Mouse (Mus musculus) neural tube, embryonic 15.5 days (tissue): ENCODE results near the gene Peak1. TPM values are rescaled to one million over a fixed set of nuclear protein-coding genes. Genes with fewer than 3 reads are reported as not detected.

Source experiments
- ATAC-seq: fragments of 200-750 bp; cut with Nextera tagmentation; 2 replicates; pipeline ENCODE4 v1.8.0; 2017; ENCODE audit warnings: mild to moderate bottlenecking, moderate TSS enrichment, moderate library complexity; ENCODE audit not compliant: low FRiP score
- H3K27ac ChIP-seq: fragments of 300-500 bp; sonication (generic); replicated peaks from 2 replicates; pipeline ENCODE4 v1.5.1; 2015; ENCODE audit warnings: mild to moderate bottlenecking, inconsistent platforms
- H3K27me3 ChIP-seq: fragments of 300-500 bp; sonication (generic); replicated peaks from 2 replicates; pipeline ENCODE4 v1.6.1; 2015; ENCODE audit warnings: inconsistent platforms
- H3K36me3 ChIP-seq: fragments of 300-500 bp; sonication (generic); 2 replicates; pipeline ENCODE4 v1.6.1; 2015; ENCODE audit warnings: inconsistent platforms
- H3K4me1 ChIP-seq: fragments of 300-500 bp; sonication (generic); 2 replicates; pipeline ENCODE4 v1.6.1; 2015; ENCODE audit warnings: inconsistent platforms
- H3K4me2 ChIP-seq: fragments of 300-500 bp; sonication (generic); 2 replicates; pipeline ENCODE4 v1.6.1; 2015; ENCODE audit warnings: inconsistent platforms, mild to moderate bottlenecking, moderate library complexity
- H3K4me3 ChIP-seq: fragments of 300-500 bp; sonication (generic); replicated peaks from 2 replicates; pipeline ENCODE4 v1.5.1; 2015; ENCODE audit warnings: mild to moderate bottlenecking, inconsistent platforms
- H3K9ac ChIP-seq: fragments of 300-500 bp; sonication (generic); replicated peaks from 2 replicates; pipeline ENCODE4 v1.6.1; 2015; ENCODE audit warnings: mild to moderate bottlenecking, inconsistent platforms
- H3K9me3 ChIP-seq: fragments of 300-500 bp; sonication (generic); replicated peaks from 2 replicates; pipeline ENCODE4 v1.6.1; 2016; ENCODE audit warnings: inconsistent platforms
- WGBS: fragments of 180-500 bp; shearing (Covaris S2); methylation state at CpG from one replicate; pipeline ENCODE4 v1.1.7; 2015; ENCODE audit warnings: mixed read lengths; 5-methylcytosine and 5-hydroxymethylcytosine counted together
- polyA plus RNA-seq: library from polyadenylated mRNA; unstranded; fragments of >200 nt; fragmentation: Nextera tagmentation; extraction: Ambion mirVana; gene quantifications from 2 replicates; pipeline ENCODE4 v1.2.1, GENCODE M21; 2015

Peak1 gene
- polyA plus RNA-seq, 1 experiment from 2014 or later = 6.5 TPM

DNA sequence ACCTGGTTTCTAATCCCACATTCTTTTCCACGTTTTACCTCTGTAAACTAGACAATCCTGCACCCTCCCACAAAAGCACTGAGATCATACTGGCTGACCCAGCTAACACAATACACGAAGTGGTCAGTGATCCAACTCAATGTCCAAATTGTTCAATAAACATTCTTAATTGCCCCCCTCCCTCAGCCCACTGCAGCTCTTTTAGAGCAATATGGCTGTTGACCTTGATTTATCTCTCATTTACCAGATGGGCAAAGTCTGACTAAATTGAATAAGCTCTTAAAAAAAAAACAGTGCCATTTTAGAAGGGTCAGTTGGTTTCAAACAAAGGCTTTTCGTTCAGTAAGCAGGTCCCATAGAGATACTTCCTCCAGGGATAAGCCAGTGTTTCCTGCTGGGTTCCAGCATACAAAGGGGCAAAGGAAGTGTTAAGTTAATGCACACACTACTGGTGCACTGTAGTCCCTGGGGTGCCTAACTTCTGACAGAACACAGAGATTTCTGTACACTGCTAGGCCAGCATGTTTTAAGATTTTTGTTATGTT lies 114.9 kb downstream of the Peak1 start:
- Histone ChIP-seq H3K9me3 (no peaks in the 10 kb centered on the region), H3K4me2 (no peak overlapping the region), H3K4me3 (no peak overlapping the region), H3K36me3 (no peaks in the 10 kb centered on the region), H3K27me3 (no peaks in the 10 kb centered on the region), H3K27ac (no peak overlapping the region), H3K9ac (no peak overlapping the region), H3K4me1 (peaks cover 9% of the 10 kb centered on the region; the same call in 1 of the 2 replicates)
- ATAC-seq = no peak
- WGBS = 8% methylated on average over 3 of the region's 3 CpGs

DNA sequence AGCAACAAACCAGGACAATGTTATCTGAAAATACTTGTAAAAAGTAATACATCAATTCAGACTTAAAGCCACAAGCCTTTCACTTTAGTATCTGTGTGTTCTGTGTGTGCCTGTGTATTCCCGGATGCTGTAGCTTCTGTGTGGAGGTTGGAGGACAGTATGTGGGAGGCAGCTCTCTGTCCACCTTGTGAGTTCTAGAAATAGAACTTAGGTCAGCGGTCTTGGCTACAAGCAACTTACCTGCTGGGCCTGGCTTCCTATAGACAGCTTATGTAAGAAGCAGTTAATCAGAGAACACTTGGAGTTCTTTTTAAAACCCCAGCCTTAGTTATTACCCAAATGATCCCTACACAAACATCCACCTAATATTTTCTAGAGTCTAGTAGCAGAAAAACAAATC lies 127.8 kb downstream of the Peak1 start:
- no peaks in the 10 kb centered on the region for H3K36me3 ChIP-seq
- no peak overlapping the region for H3K4me2 ChIP-seq
- H3K4me1 ChIP-seq = no peaks in the 10 kb centered on the region
- no peak overlapping the region for H3K9ac ChIP-seq
- no peak overlapping the region for H3K27ac ChIP-seq
- no peaks in the 10 kb centered on the region for H3K9me3 ChIP-seq
- WGBS = 86% methylated on average over 2 of the region's 2 CpGs
- no peak overlapping the region for H3K4me3 ChIP-seq
- no peak for ATAC-seq
- no peaks in the 10 kb centered on the region for H3K27me3 ChIP-seq

DNA sequence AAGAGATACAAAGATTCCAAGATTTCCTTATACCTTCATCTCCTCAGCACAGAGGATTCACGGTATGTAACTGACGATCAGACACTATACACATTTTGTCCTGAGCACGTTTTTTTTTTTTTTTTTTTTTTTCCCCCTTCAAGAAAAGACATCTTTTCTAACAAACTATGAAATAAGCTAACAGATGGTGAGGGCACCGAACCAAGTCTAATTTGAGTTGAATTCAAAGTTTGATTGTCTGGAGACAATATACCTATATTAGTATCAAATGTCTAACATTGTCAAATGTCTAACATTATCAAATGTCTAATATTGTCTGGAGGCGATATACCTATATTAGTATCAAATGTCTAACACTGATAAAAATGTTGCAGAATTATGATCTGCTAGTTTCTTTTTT lies 135.4 kb downstream of the Peak1 start:
- Histone ChIP-seq H3K4me3 (no peak overlapping the region), H3K4me2 (no peak overlapping the region), H3K36me3 (no peaks in the 10 kb centered on the region), H3K9ac (no peak overlapping the region), H3K27ac (no peak overlapping the region), H3K27me3 (no peaks in the 10 kb centered on the region), H3K9me3 (no peaks in the 10 kb centered on the region), H3K4me1 (no peaks in the 10 kb centered on the region)
- WGBS = 78% methylated on average over 5 of the region's 5 CpGs
- no peak for ATAC-seq

DNA sequence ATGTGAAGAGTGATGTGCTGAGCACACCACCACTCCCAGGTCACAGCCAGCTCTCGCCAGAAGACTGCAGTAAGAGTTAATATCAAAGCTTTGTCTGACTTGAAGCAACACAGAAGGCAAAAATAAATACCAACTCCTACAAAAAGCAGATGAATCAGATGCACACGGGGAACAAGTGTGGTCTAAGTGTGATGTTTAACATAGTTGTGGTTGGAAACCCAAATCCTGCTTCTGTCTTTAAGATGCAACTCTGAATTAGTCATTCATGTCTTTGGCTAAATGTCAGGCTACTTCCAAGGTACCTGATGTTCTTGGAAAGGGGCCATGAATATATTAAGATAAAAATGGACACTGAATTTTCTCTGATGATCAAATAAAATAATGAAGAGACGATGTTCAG lies 144.3 kb downstream of the Peak1 start:
- H3K4me3 ChIP-seq = no peak overlapping the region
- H3K9ac ChIP-seq = no peak overlapping the region
- no peaks in the 10 kb centered on the region for H3K36me3 ChIP-seq
- H3K9me3 ChIP-seq = no peaks in the 10 kb centered on the region
- no peaks in the 10 kb centered on the region for H3K27me3 ChIP-seq
- H3K4me2 ChIP-seq = no peak overlapping the region
- H3K27ac ChIP-seq = no peak overlapping the region
- ATAC-seq = no peak
- 91% methylated on average over 3 of the region's 3 CpGs for WGBS
- H3K4me1 ChIP-seq = peaks cover 12% of the 10 kb centered on the region

DNA sequence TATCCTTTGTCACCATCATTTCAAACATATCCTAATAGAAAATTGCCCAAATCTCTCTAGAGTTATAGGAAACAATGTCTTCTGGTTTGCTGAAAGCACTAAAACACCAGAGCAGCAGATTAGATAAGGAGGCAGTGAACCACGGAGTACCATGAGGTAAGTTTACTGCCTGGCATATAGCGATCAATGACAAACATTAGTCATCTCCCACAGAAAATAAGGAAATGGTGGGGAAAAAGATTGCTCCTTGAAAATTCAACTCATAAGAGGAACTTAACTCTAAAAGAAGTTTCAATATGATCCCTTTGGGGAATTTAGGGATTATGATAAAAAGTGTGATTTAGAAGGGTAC lies 145.6 kb downstream of the Peak1 start:
- ATAC-seq = no peak
- H3K9me3 ChIP-seq = no peaks in the 10 kb centered on the region
- no peak overlapping the region for H3K9ac ChIP-seq
- H3K4me3 ChIP-seq = no peak overlapping the region
- H3K4me2 ChIP-seq = peak overlapping the region; percentile 44; the same call in 1 of the 2 replicates
- WGBS = 62% methylated on average over 2 of the region's 2 CpGs
- H3K27ac ChIP-seq = no peak overlapping the region
- no peaks in the 10 kb centered on the region for H3K27me3 ChIP-seq
- peaks cover 12% of the 10 kb centered on the region for H3K4me1 ChIP-seq
- H3K36me3 ChIP-seq = no peaks in the 10 kb centered on the region

DNA sequence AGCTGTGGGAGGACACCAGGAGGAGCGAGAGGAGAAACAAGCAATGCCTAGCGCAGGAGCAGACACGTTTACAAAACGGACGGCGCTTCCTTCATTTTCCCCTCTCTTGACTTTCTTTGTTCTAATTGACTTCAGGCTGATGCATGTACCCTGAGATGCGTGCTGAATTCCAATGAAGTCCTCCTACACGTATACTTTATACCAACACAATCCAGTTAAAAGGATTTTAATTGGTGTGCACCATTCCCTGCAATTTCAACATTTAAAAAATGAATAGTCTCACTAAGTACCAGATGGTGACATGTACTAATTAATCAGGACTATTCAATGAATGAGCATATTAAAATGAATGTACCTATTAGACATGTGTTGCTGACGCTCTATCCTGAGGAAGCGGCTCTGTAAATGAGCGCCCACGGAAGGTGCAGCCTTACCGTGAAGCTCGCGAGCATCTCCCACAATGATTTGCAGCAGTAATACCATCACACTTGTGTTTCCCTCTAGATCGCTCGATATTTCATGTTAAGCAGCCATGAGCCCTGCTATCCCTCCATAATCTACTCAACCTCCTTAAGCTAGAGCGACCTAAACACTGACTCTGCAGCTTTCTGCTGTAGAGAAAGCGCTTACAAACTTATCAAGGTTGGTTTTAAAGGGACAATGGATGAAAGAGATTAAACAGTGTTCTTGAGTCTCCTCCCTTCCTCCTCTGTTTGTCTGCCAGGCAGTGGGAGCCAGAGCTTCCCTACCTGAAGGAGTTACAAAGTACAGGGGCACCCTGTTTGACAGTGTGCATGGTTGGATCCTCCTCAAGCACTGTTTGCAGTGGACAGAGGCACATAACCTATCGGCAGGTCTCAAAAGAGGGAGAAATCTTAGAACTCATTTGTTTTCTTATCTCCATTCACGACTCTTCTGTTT lies 146.3 kb downstream of the Peak1 start:
- no peak overlapping the region for H3K4me3 ChIP-seq
- H3K27ac ChIP-seq = peak overlapping the region; percentile 66
- H3K4me2 ChIP-seq = peak overlapping the region; percentile 44
- no peak overlapping the region for H3K9ac ChIP-seq
- peaks cover 12% of the 10 kb centered on the region for H3K4me1 ChIP-seq
- no peaks in the 10 kb centered on the region for H3K36me3 ChIP-seq
- peak; percentile 75 for ATAC-seq
- no peaks in the 10 kb centered on the region for H3K27me3 ChIP-seq
- 46% methylated on average over 21 of the region's 21 CpGs for WGBS
- no peaks in the 10 kb centered on the region for H3K9me3 ChIP-seq

DNA sequence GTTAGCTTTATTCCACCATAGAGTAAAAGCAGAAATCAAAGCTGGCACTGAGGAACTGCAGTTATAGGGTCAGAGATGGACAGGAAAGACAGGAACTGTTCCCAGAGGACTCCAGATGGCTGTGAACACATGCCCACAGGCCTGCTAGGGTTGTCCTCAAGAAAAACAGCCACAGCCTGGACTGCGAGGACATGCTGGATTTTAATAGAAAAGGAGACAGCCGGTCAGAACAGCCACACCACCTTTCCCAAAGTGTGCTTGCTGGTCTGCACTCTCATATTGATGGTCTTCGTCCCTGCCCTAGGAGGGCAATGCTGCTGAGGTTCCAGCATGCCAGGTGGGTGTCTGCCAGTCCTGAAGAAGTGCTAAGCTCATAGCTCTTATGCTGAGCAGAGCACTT lies 148.8 kb downstream of the Peak1 start:
- no peaks in the 10 kb centered on the region for H3K36me3 ChIP-seq
- H3K9ac ChIP-seq = no peak overlapping the region
- no peak for ATAC-seq
- H3K27ac ChIP-seq = no peak overlapping the region
- no peaks in the 10 kb centered on the region for H3K27me3 ChIP-seq
- H3K4me2 ChIP-seq = no peak overlapping the region
- whole genome bisulfite sequencing = 83% methylated on average over 3 of the region's 3 CpGs
- H3K9me3 ChIP-seq = no peaks in the 10 kb centered on the region
- H3K4me1 ChIP-seq = peaks cover 18% of the 10 kb centered on the region
- H3K4me3 ChIP-seq = no peak overlapping the region

DNA sequence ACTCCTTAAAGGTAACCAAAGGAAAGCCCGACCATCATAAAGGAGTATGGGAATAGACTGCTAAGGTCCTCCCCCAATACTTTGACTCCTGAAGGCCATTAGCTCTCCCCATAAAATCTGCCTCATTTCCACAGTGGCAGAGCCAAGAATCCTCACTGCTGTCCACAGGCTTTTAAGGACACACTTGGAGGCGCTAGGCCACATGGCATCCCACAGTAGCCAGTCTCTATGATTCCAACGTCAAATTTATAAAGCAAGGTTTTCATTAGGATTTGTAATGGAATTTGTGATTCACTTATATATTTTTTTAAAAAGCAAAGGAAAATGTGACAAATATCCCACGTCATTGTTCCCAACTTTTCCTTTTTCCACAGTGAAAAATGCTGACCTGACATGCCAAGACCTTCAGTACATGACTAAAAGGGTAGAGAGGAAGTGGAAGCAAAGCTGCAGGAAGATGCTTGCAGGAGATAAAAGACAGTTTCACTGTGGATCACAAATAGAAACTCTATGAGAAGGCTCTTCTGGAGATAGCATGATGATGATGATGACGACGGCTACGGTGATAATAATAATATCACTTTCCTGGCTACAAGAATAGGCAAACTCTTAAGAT lies 151.6 kb downstream of the Peak1 start:
- Histone ChIP-seq H3K9ac (no peak overlapping the region), H3K9me3 (no peaks in the 10 kb centered on the region), H3K4me2 (no peak overlapping the region), H3K27ac (no peak overlapping the region), H3K27me3 (no peaks in the 10 kb centered on the region), H3K36me3 (no peaks in the 10 kb centered on the region), H3K4me1 (peaks cover 10% of the 10 kb centered on the region), H3K4me3 (no peak overlapping the region)
- WGBS = 83% methylated on average over 7 of the region's 7 CpGs
- ATAC-seq = no peak

DNA sequence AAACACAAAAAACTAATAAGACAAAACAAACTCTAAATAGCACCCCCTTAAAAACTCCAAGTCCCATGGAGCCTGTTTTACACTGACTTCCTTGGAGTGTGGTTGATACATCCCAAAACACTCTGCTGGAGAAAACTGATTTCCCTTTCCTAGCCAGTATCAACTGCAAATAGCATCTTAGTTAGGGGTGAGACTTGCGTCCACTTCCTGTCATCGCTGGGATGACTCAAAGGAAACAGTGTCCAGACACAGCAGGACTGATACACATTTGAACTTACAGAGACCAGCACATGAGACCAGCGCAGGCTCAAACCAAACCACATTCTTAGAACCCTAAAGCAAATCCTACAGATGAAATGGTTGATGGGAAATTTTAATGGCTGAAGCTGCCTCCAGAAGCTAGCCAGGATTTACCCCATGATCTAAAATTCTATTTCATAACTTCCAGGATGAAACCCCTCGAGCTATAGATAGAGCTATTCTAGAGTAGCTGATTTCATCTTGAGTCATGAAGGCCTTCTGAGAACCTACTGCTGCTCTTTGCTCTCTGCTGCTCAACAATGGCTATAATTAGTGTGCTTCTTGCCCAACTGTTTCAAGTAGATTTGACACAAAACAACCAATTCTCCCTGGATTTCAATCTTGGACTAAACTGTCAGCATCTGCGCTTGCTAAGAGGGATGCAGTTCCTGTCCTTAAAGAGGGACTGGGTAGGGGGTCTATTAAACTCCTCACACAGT lies 152.2 kb downstream of the Peak1 start:
- Histone ChIP-seq H3K9ac (no peak overlapping the region), H3K4me3 (no peak overlapping the region), H3K9me3 (no peaks in the 10 kb centered on the region), H3K36me3 (no peaks in the 10 kb centered on the region), H3K27ac (no peak overlapping the region), H3K4me1 (peaks cover 6% of the 10 kb centered on the region; the same call in 1 of the 2 replicates), H3K27me3 (no peaks in the 10 kb centered on the region), H3K4me2 (no peak overlapping the region)
- ATAC-seq = no peak
- WGBS = 81% methylated on average over 5 of the region's 5 CpGs

DNA sequence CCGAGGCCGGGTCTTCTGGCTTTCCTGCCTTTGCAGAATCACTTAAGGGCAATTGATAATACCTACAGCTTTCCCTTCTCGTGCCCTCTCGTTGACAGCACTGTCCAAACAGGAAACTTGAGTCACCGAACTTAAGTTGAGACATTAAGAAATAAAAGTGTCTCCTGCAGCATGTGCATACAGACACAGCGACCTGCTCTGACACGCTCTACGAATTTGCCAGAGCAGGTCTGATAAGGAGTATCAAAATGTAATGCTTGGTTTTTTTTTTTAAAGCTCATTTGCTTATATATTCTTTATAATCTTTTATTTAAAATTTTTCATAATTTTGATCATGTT lies 152.9 kb downstream of the Peak1 start:
- peaks cover 5% of the 10 kb centered on the region for H3K9me3 ChIP-seq
- no peak for ATAC-seq
- 75% methylated on average over 8 of the region's 8 CpGs for WGBS

DNA sequence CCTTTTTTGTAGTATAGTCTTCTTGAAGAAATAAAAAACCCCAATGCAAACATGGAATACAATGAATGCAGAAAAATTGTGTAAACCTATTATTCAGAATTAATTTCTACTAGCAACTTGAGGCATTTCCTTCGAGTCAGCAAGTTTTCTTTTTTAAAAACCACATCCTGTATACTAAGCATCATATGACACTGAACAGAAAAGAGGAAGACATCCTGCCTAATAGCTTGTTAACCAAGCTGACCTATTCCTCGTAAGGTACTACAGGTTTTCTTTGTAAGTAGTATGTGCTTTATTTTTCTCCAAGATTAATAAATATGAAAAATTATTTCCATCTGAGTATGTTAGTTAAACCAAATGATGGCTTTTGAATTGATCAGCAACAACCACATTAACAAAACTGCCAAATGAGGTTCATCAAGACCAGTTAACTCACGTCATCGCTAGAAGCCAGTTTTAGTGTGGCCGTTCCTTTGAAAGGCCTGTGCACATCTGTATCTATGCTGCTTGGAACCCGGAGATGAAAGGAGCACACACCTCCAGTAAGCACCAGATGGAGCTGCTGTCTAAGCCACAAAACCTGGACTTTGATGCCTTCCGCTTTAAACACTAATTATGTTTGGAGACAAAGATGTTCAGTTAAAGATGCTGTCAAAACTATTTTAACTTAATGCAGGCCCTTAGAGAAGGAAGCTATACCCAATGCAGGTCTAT lies 153.4 kb downstream of the Peak1 start:
- no peaks in the 10 kb centered on the region for H3K27me3 ChIP-seq
- no peak overlapping the region for H3K27ac ChIP-seq
- peaks cover 5% of the 10 kb centered on the region for H3K9me3 ChIP-seq
- H3K4me3 ChIP-seq = no peak overlapping the region
- H3K9ac ChIP-seq = no peak overlapping the region
- 59% methylated on average over 7 of the region's 7 CpGs for WGBS
- peak; percentile 79 for ATAC-seq
- H3K36me3 ChIP-seq = no peaks in the 10 kb centered on the region
- H3K4me1 ChIP-seq = peaks cover 6% of the 10 kb centered on the region; the same call in 1 of the 2 replicates
- H3K4me2 ChIP-seq = no peak overlapping the region

More for the DNA sequence above, 152.9 kb downstream of the Peak1 start:
- H3K4me3 ChIP-seq = no peak overlapping the region
- H3K9ac ChIP-seq = no peak overlapping the region
- no peaks in the 10 kb centered on the region for H3K36me3 ChIP-seq
- H3K27ac ChIP-seq = no peak overlapping the region
- no peak overlapping the region for H3K4me2 ChIP-seq
- H3K4me1 ChIP-seq = peaks cover 6% of the 10 kb centered on the region; the same call in 1 of the 2 replicates
- H3K27me3 ChIP-seq = no peaks in the 10 kb centered on the region
